Mouse (Mus musculus) hindbrain, embryonic 12.5 days (tissue): ENCODE data around the gene Ddi2. TPM values are rescaled to one million over a fixed set of nuclear protein-coding genes. Genes with fewer than 3 reads are reported as not detected.

Source experiments
- polyA plus RNA-seq: library from polyadenylated mRNA; unstranded; fragments of >200 nt; fragmentation: Nextera tagmentation; extraction: Ambion mirVana; gene quantifications from 2 replicates; pipeline ENCODE4 v1.2.1, GENCODE M21; 2016

Ddi2 gene
- polyA plus RNA-seq, 1 experiment from 2014 or later, result 28.1 TPM

Other genes starting within 250 kb of the Ddi2 start
- gene Spen, start 184.8 kb downstream of the Ddi2 start, polyA plus RNA-seq, result 21.7 and 23.7 TPM in 2 replicates
- gene Fblim1, start 117.3 kb downstream of the Ddi2 start, polyA plus RNA-seq, result 49.1 and 57.9 TPM in 2 replicates
- gene Tmem82, start 104.8 kb downstream of the Ddi2 start, polyA plus RNA-seq, result 0.29 and 0.50 TPM in 2 replicates
- gene Slc25a34, start 99.6 kb downstream of the Ddi2 start, polyA plus RNA-seq, result not detected in 2 replicates
- gene Plekhm2, start 58.5 kb downstream of the Ddi2 start, polyA plus RNA-seq, result 6.3 and 7.6 TPM in 2 replicates
- gene Rsc1a1, start 37.8 kb downstream of the Ddi2 start, polyA plus RNA-seq, result 0.43 TPM in 1 of 2 replicates, not detected in the other
- not detected in 2 replicates for gene Agmat, start 23.3 kb upstream of the Ddi2 start, polyA plus RNA-seq
- gene Dnajc16, start 67.5 kb upstream of the Ddi2 start, polyA plus RNA-seq, result 6.3 and 7.2 TPM in 2 replicates
- gene Casp9, start 70.2 kb upstream of the Ddi2 start, polyA plus RNA-seq, result 23.6 and 25.6 TPM in 2 replicates
- gene Cela2a, start 102.7 kb upstream of the Ddi2 start, polyA plus RNA-seq, result not detected in 2 replicates
- gene Ctrc, start 122.9 kb upstream of the Ddi2 start, polyA plus RNA-seq, result not detected in 2 replicates
- 79.7 and 83.8 TPM in 2 replicates for gene Efhd2, start 151.5 kb upstream of the Ddi2 start, polyA plus RNA-seq